Mouse (Mus musculus) layer of hippocampus, adult 2 months (tissue): Measurements from ENCODE around the gene Rbm31y. TPM values are rescaled to one million over a fixed set of nuclear protein-coding genes. Genes with fewer than 3 reads are reported as not detected.
"Not testable (repeated sequence)": the region's sequence is repeated elsewhere in the genome, so short reads cannot be mapped to it uniquely, and the experiment has no call there.

ENCODE experiments used
- DNase-seq, 2 experiments: peaks; one replicate each; pipeline ENCODE4 v3.0.0; 2022; ENCODE audit warnings: low spot score in 2 of 2
- H3K27ac ChIP-seq: fragments of 200-600 bp; 2 replicates; pipeline ENCODE4 v1.8.1; 2022
- H3K4me3 ChIP-seq: fragments of 200-600 bp; 2 replicates; pipeline ENCODE4 v1.8.1; 2022; ENCODE audit warnings: mild to moderate bottlenecking
- long read RNA-seq, 2 experiments: library from polyadenylated mRNA; stranded (forward); transcript quantifications; one replicate each; pipeline ENCODE4 v2.0.0; 2021; ENCODE audit warnings: borderline mapping rate in 2 of 2
- total RNA-seq, 2 experiments: library from RNA; stranded (reverse); gene quantifications; 2 replicates each; pipeline ENCODE4 v1.2.3; 2021

Gene Rbm31y
- total RNA-seq: not detected
- long read RNA-seq, experiment 1: 0 reads
- long read RNA-seq, experiment 2: 0 reads

- H3K27ac ChIP-seq, H3K4me3 ChIP-seq, DNase-seq: not testable (repeated sequence)
Observed at GRCm38 (mm10) chrY:17400461-17400860, at the start of gene Rbm31y. TSS of gene Rbm31y (plus strand) at chrY:17400761.
